Mouse (Mus musculus) C2C12 (cell line): ENCODE measurements around the gene Clip3.

ENCODE experiments used
- CTCF ChIP-seq: IDR thresholded peaks from one replicate; pipeline ENCODE4 v1.5.1; 2011; ENCODE audit not compliant: control insufficient read depth, insufficient read depth, insufficient read length
- MAX ChIP-seq: IDR thresholded peaks from one replicate; pipeline ENCODE4 v1.6.1; 2011; ENCODE audit warnings: mild to moderate bottlenecking, control low read depth

- TF ChIP-seq MAX (no peak), CTCF (no peak)
These were observed 26.0 kb upstream of the Clip3 start for GRCm38 (mm10) chr7:30265531-30265930.
